8 mouse cellular contexts compared by ENCODE assay signal in genomic region chr11:102434406-102434805, GRCm38 (mm10). TPM values are rescaled to one million over a fixed set of nuclear protein-coding genes. Genes with fewer than 3 reads are reported as not detected.
DNase-seq lines count a peak whose midpoint lies in the region; ATAC-seq and TF ChIP-seq lines count a peak whose summit lies in the region.

No protein-coding gene starts in this region.

- DNase-seq in 3T3-L1 (ENCODE audit: low read depth, low spot score), result peak; percentile 97
- DNase-seq in adrenal gland, adult 2 months, result peak; percentile 88
- DNase-seq in embryo, embryonic 9.5 days (ENCODE audit: extremely low spot score), result peak; percentile 86
- DNase-seq in heart, adult 9 months (ENCODE audit: low spot score in 2 of 2), result peak; percentile 74 to 84
- DNase-seq in kidney, postnatal 36 days, result peak; percentile 86 to 93
- DNase-seq in liver, postnatal 0 days, result peak; percentile 89
- peak; percentile 90 for DNase-seq in stomach, postnatal 0 days (ENCODE audit: low spot score)

- H3K4me1 ChIP-seq in liver, postnatal 0 days (ENCODE audit: insufficient read depth), result peaks cover 25% of the 10 kb centered on the region
- H3K4me1 ChIP-seq in neural tube, embryonic 14.5 days (ENCODE audit: control insufficient read depth, insufficient read depth, low read length), result peaks cover 20% of the 10 kb centered on the region
- peaks cover 9% of the 10 kb centered on the region for H3K4me1 ChIP-seq in stomach, postnatal 0 days (replicated peaks; ENCODE audit: control insufficient read depth, insufficient read depth)

- 17% methylated on average over 7 of the region's 7 CpGs for WGBS in liver, postnatal 0 days (ENCODE audit: insufficient replicate concordance)
- 9% methylated on average over 7 of the region's 7 CpGs for WGBS in neural tube, embryonic 14.5 days
- WGBS in stomach, postnatal 0 days, result 6% methylated on average over 7 of the region's 7 CpGs

- H3K9me3 ChIP-seq in liver, postnatal 0 days (ENCODE audit: low read length), result no peaks in the 10 kb centered on the region
- H3K9me3 ChIP-seq in neural tube, embryonic 14.5 days (ENCODE audit: control insufficient read depth, low read length), result no peaks in the 10 kb centered on the region
- no peaks in the 10 kb centered on the region for H3K9me3 ChIP-seq in stomach, postnatal 0 days (ENCODE audit: control insufficient read depth, low read length)

- H3K4me3 ChIP-seq in liver, postnatal 0 days (ENCODE audit: low read depth, low read length), result no peak overlapping the region
- no peak overlapping the region for H3K4me3 ChIP-seq in neural tube, embryonic 14.5 days (ENCODE audit: low read depth, low read length)
- H3K4me3 ChIP-seq in stomach, postnatal 0 days (ENCODE audit: low read depth, low read length), result no peak overlapping the region

- peaks cover 18% of the 10 kb centered on the region for H3K36me3 ChIP-seq in liver, postnatal 0 days (replicated peaks; ENCODE audit: insufficient read depth, low read length)
- H3K36me3 ChIP-seq in neural tube, embryonic 14.5 days (ENCODE audit: control insufficient read depth, insufficient read depth, low read length), result peaks cover 41% of the 10 kb centered on the region
- peaks cover 15% of the 10 kb centered on the region; the same call in 1 of the 2 replicates for H3K36me3 ChIP-seq in stomach, postnatal 0 days (ENCODE audit: control insufficient read depth, insufficient read depth, low read length)

- ATAC-seq in liver, postnatal 0 days, result no peak
- peak; percentile 52; the same call in 1 of the 2 replicates for ATAC-seq in neural tube, embryonic 14.5 days (ENCODE audit: low read depth)
- ATAC-seq in stomach, postnatal 0 days (ENCODE audit: low FRiP score, low TSS enrichment), result peak; percentile 45

- TF ChIP-seq EP300 in liver, postnatal 0 days (IDR thresholded peaks at IDR 0.05; ENCODE audit: low read depth), result no peak
- no peak for TF ChIP-seq EP300 in stomach, postnatal 0 days (optimal IDR thresholded peaks at IDR 0.05)

- peaks cover 18% of the 10 kb centered on the region for H3K27me3 ChIP-seq in liver, postnatal 0 days (ENCODE audit: insufficient read depth, low read length)
- H3K27me3 ChIP-seq in neural tube, embryonic 14.5 days (ENCODE audit: control insufficient read depth, insufficient read depth, low read length), result no peaks in the 10 kb centered on the region
- no peaks in the 10 kb centered on the region for H3K27me3 ChIP-seq in stomach, postnatal 0 days (ENCODE audit: control insufficient read depth, insufficient read depth, low read length)

- no peak overlapping the region for H3K4me2 ChIP-seq in liver, postnatal 0 days (ENCODE audit: low read depth, low read length)
- no peak overlapping the region for H3K4me2 ChIP-seq in neural tube, embryonic 14.5 days (ENCODE audit: low read depth, low read length)
- H3K4me2 ChIP-seq in stomach, postnatal 0 days (replicated peaks; ENCODE audit: low read depth), result no peak overlapping the region

- no peak overlapping the region for H3K9ac ChIP-seq in liver, postnatal 0 days (replicated peaks)
- no peak overlapping the region for H3K9ac ChIP-seq in neural tube, embryonic 14.5 days (replicated peaks; ENCODE audit: low read depth, low read length)
- H3K9ac ChIP-seq in stomach, postnatal 0 days (ENCODE audit: low read length), result no peak overlapping the region

- TF ChIP-seq CTCF in liver, postnatal 0 days (IDR thresholded peaks at IDR 0.05; ENCODE audit: low read depth), result peak; percentile 97
- TF ChIP-seq CTCF in stomach, postnatal 0 days (IDR thresholded peaks at IDR 0.05; ENCODE audit: low read depth), result peak; percentile 96

- H3K27ac ChIP-seq in liver, postnatal 0 days (ENCODE audit: low read depth), result no peak overlapping the region
- H3K27ac ChIP-seq in neural tube, embryonic 14.5 days (ENCODE audit: low read depth, low read length), result no peak overlapping the region
- H3K27ac ChIP-seq in stomach, postnatal 0 days (replicated peaks), result no peak overlapping the region

RNA-seq across cellular contexts. Expression of gene Grn, which starts 4.3 kb away (rescaled TPM):
- 100 to 1,000 TPM; 165 to 211 TPM for total RNA-seq in adrenal gland, adult 2 months (2021)
- 251 and 310 TPM in 2 replicates for polyA plus RNA-seq in adrenal gland, adult 2 months (2012; rRNA removed)
- 156 and 161 TPM in 2 replicates for polyA plus RNA-seq in liver, postnatal 0 days (2015; fragmentation: Nextera tagmentation; extraction: Ambion mirVana)
- 43.3 and 68.2 TPM in 2 replicates for polyA plus RNA-seq in neural tube, embryonic 14.5 days (2014; fragmentation: Nextera tagmentation; extraction: Ambion mirVana)
- 126 and 142 TPM in 2 replicates for polyA plus RNA-seq in stomach, postnatal 0 days (2015; fragmentation: Nextera tagmentation; extraction: Ambion mirVana)

RNA-seq across cellular contexts. Expression of gene Fam171a2, which starts 13.1 kb away (rescaled TPM):
- 1 to 10 TPM; 2.8 to 8.3 TPM for total RNA-seq in adrenal gland, adult 2 months (2021)
- polyA plus RNA-seq in adrenal gland, adult 2 months (2012; rRNA removed), result 18.1 and 22.9 TPM in 2 replicates
- 0.23 and 0.72 TPM in 2 replicates for polyA plus RNA-seq in liver, postnatal 0 days (2015; fragmentation: Nextera tagmentation; extraction: Ambion mirVana)
- polyA plus RNA-seq in neural tube, embryonic 14.5 days (2014; fragmentation: Nextera tagmentation; extraction: Ambion mirVana), result 25.4 and 38.4 TPM in 2 replicates
- 2.0 and 2.9 TPM in 2 replicates for polyA plus RNA-seq in stomach, postnatal 0 days (2015; fragmentation: Nextera tagmentation; extraction: Ambion mirVana)

RNA-seq across cellular contexts. Expression of gene Slc25a39, which starts 26.7 kb away (rescaled TPM):
- total RNA-seq in adrenal gland, adult 2 months (2021), result 100 to 1,000 TPM; 504 to 683 TPM
- polyA plus RNA-seq in adrenal gland, adult 2 months (2012; rRNA removed), result 1,025 and 1,107 TPM in 2 replicates
- 510 and 522 TPM in 2 replicates for polyA plus RNA-seq in liver, postnatal 0 days (2015; fragmentation: Nextera tagmentation; extraction: Ambion mirVana)
- 141 and 144 TPM in 2 replicates for polyA plus RNA-seq in neural tube, embryonic 14.5 days (2014; fragmentation: Nextera tagmentation; extraction: Ambion mirVana)
- polyA plus RNA-seq in stomach, postnatal 0 days (2015; fragmentation: Nextera tagmentation; extraction: Ambion mirVana), result 189 and 200 TPM in 2 replicates

RNA-seq across cellular contexts. Expression of gene Itga2b, which starts 35.5 kb away (rescaled TPM):
- 1 to 10 TPM; 2.5 to 4.1 TPM for total RNA-seq in adrenal gland, adult 2 months (2021)
- 6.6 TPM in 2 replicates for polyA plus RNA-seq in adrenal gland, adult 2 months (2012; rRNA removed)
- polyA plus RNA-seq in liver, postnatal 0 days (2015; fragmentation: Nextera tagmentation; extraction: Ambion mirVana), result 41.0 and 44.8 TPM in 2 replicates
- 5.5 and 7.0 TPM in 2 replicates for polyA plus RNA-seq in neural tube, embryonic 14.5 days (2014; fragmentation: Nextera tagmentation; extraction: Ambion mirVana)
- 5.4 and 6.5 TPM in 2 replicates for polyA plus RNA-seq in stomach, postnatal 0 days (2015; fragmentation: Nextera tagmentation; extraction: Ambion mirVana)

RNA-seq across cellular contexts. Expression of gene Rundc3a, which starts 41.2 kb away (rescaled TPM):
- 10 to 100 TPM; 36.8 to 51.7 TPM for total RNA-seq in adrenal gland, adult 2 months (2021)
- polyA plus RNA-seq in adrenal gland, adult 2 months (2012; rRNA removed), result 46.3 and 77.5 TPM in 2 replicates
- polyA plus RNA-seq in liver, postnatal 0 days (2015; fragmentation: Nextera tagmentation; extraction: Ambion mirVana), result 1.8 and 2.4 TPM in 2 replicates
- 97.8 and 115 TPM in 2 replicates for polyA plus RNA-seq in neural tube, embryonic 14.5 days (2014; fragmentation: Nextera tagmentation; extraction: Ambion mirVana)
- 5.1 and 5.9 TPM in 2 replicates for polyA plus RNA-seq in stomach, postnatal 0 days (2015; fragmentation: Nextera tagmentation; extraction: Ambion mirVana)
